Mouse (Mus musculus) lung, adult 2 months (tissue): ENCODE measurements at regions not wholly inside any gene's neighbourhood (a gene's known extent, or its start where the extent isn't known, plus 50 kb on each side); places are given as distances from the start of the nearest gene placed in this dataset.

Source experiments
- CTCF ChIP-seq: fragments of 200-500 bp; IDR thresholded peaks from 2 replicates; pipeline ENCODE4 v1.5.1; 2011; ENCODE audit warnings: mild to moderate bottlenecking, low read length, control low read depth; ENCODE audit not compliant: insufficient read depth
- POLR2A ChIP-seq: fragments of 200-500 bp; IDR thresholded peaks from 2 replicates; pipeline ENCODE4 v1.6.1; 2011; ENCODE audit warnings: low read depth, mild to moderate bottlenecking, control low read depth, low read length, borderline replicate concordance; ENCODE audit errors: extremely low read depth

DNA sequence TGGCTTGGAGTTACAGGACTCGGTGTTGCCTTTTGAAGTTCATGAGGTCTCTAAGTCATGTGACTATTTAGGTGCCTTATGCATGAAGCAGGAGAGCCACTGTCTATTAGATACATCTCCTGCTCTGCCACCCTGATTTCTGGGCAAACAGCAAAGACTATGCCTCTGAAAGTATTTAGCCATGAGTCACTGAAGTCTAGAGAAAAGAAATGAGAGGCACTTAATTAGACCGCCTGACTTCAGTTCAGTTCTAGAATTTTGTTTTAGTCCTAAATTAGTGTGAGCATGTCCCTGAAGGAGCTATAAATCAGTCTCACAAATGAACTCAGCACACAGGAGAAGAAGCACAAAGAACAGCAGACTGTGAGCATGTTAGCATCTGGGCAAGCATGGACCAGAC lies 924.5 kb downstream of the Gsdmc2 start:
- TF ChIP-seq POLR2A (no peak), CTCF (no peak)
